12 mouse cellular contexts compared by ENCODE assay signal in the genomic region with DNA sequence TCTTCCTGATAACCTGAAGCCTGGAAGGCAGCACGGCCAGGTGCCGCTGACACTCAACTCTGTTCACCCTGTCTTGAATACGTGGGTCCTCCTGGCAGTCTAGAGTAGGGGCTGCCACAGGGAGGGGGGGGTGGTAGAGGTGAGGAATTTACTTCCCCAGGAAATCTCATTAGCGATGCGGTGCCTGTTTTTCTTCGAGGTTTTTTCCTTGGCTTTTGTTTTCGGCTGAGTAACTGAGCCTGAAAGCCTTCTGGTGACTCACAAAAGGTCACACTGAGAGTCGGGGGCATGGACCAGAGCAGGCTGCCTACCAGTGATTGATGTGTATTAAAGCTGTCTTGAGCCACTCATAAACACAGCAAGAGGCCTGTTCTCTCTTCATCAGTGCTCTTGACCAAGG.
DNase-seq lines count a peak whose midpoint lies in the region; ATAC-seq lines count a peak whose summit lies in the region.
"Had no signal": no experiment of that assay in that cellular context is flagged by ENCODE, and none has a peak within 500 bp of the region (broad histone marks: within the 10 kb centered on the region; RNA-seq: fewer than 3 reads in every experiment).

No protein-coding gene starts in this region.

- no peaks in the 10 kb centered on the region for H3K27me3 ChIP-seq in kidney, embryonic 14.5 days (ENCODE audit: control insufficient read depth, insufficient read depth, low read length)
- no peaks in the 10 kb centered on the region for H3K27me3 ChIP-seq in hindbrain, embryonic 14.5 days (ENCODE audit: control insufficient read depth, insufficient read depth, low read length)
- H3K27me3 ChIP-seq in neural tube, embryonic 11.5 days (ENCODE audit: control insufficient read depth, insufficient read depth, low read length), result no peaks in the 10 kb centered on the region
- H3K27me3 ChIP-seq: heart, embryonic 15.5 days; liver, embryonic 13.5 days had no signal

- ATAC-seq in kidney, embryonic 14.5 days (ENCODE audit: low FRiP score, low TSS enrichment), result 0 out of 2 replicates have a peak, but pooled peaks have one; percentile 68
- no peak for ATAC-seq in hindbrain, embryonic 14.5 days (ENCODE audit: low FRiP score)
- ATAC-seq in neural tube, embryonic 11.5 days (ENCODE audit: insufficient read depth, low FRiP score, low TSS enrichment), result peak; percentile 91

- WGBS in kidney, embryonic 14.5 days, result 7% methylated on average over 8 of the region's 8 CpGs
- WGBS in hindbrain, embryonic 14.5 days, result 9% methylated on average over 8 of the region's 8 CpGs
- WGBS in neural tube, embryonic 11.5 days, result 3% methylated on average over 8 of the region's 8 CpGs

- peaks cover 12% of the 10 kb centered on the region for H3K4me1 ChIP-seq in kidney, embryonic 14.5 days (ENCODE audit: control insufficient read depth, insufficient read depth, low read length)
- peaks cover 26% of the 10 kb centered on the region for H3K4me1 ChIP-seq in hindbrain, embryonic 14.5 days (replicated peaks; ENCODE audit: control insufficient read depth, insufficient read depth, low read length)
- H3K4me1 ChIP-seq in neural tube, embryonic 11.5 days (ENCODE audit: control insufficient read depth, insufficient read depth, low read length), result peaks cover 27% of the 10 kb centered on the region
- H3K4me1 ChIP-seq: heart, embryonic 15.5 days; liver, embryonic 13.5 days had no signal

- H3K4me2 ChIP-seq in kidney, embryonic 14.5 days (replicated peaks; ENCODE audit: low read depth, low read length), result no peak overlapping the region
- H3K4me2 ChIP-seq in hindbrain, embryonic 14.5 days (replicated peaks), result no peak overlapping the region
- H3K4me2 ChIP-seq in neural tube, embryonic 11.5 days (ENCODE audit: low read depth), result no peak overlapping the region
- H3K4me2 ChIP-seq: heart, embryonic 15.5 days; liver, embryonic 13.5 days had no signal

- no peak overlapping the region for H3K4me3 ChIP-seq in kidney, embryonic 14.5 days (ENCODE audit: low read length)
- H3K4me3 ChIP-seq in hindbrain, embryonic 14.5 days (replicated peaks; ENCODE audit: low read length), result no peak overlapping the region
- H3K4me3 ChIP-seq in neural tube, embryonic 11.5 days (ENCODE audit: low read depth, low read length), result no peak overlapping the region
- H3K4me3 ChIP-seq: heart, embryonic 15.5 days; liver, embryonic 13.5 days had no signal

- no peak for DNase-seq in kidney, postnatal 25 days
- DNase-seq in embryo, embryonic 10 days (ENCODE audit: low spot score), result peak; percentile 87
- DNase-seq in hindbrain, embryonic 14.5 days (ENCODE audit: low spot score), result no peak
- DNase-seq in neural tube, embryonic 11.5 days (ENCODE audit: low spot score), result peak; percentile 76
- no peak for DNase-seq in gastrocnemius, adult 8-10 months (ENCODE audit: low spot score in 2 of 2)
- no peak for DNase-seq in layer of hippocampus, adult 8-10 months (ENCODE audit: low spot score in 2 of 2)
- DNase-seq in urinary bladder, postnatal 4 days (ENCODE audit: low spot score in 2 of 2), result no peak
- DNase-seq: cerebellum, adult 8-10 months; layer of hippocampus, adult 9-11 months; liver, embryonic 13.5 days had no signal

- H3K9ac ChIP-seq in kidney, embryonic 14.5 days (ENCODE audit: low read depth, low read length), result no peak overlapping the region
- H3K9ac ChIP-seq in hindbrain, embryonic 14.5 days, result no peak overlapping the region
- H3K9ac ChIP-seq in neural tube, embryonic 11.5 days (ENCODE audit: low read length), result no peak overlapping the region
- H3K9ac ChIP-seq: heart, embryonic 15.5 days; liver, embryonic 13.5 days had no signal

- no peak overlapping the region for H3K27ac ChIP-seq in kidney, embryonic 14.5 days (ENCODE audit: low read depth, low read length)
- peak overlapping the region; percentile 71; the same call in 1 of the 2 replicates for H3K27ac ChIP-seq in hindbrain, embryonic 14.5 days
- peak overlapping the region; percentile 71 for H3K27ac ChIP-seq in neural tube, embryonic 11.5 days (ENCODE audit: low read depth, low read length)
- H3K27ac ChIP-seq: heart, embryonic 15.5 days; liver, embryonic 13.5 days had no signal

- H3K36me3 ChIP-seq in kidney, embryonic 14.5 days (ENCODE audit: control insufficient read depth, insufficient read depth, low read length), result no peaks in the 10 kb centered on the region
- no peaks in the 10 kb centered on the region for H3K36me3 ChIP-seq in hindbrain, embryonic 14.5 days (replicated peaks; ENCODE audit: control insufficient read depth, insufficient read depth)
- H3K36me3 ChIP-seq in neural tube, embryonic 11.5 days (ENCODE audit: control insufficient read depth, insufficient read depth, low read length), result no peaks in the 10 kb centered on the region
- H3K36me3 ChIP-seq: heart, embryonic 15.5 days; liver, embryonic 13.5 days had no signal

- H3K9me3 ChIP-seq in kidney, embryonic 14.5 days (ENCODE audit: control insufficient read depth, low read length), result 0 out of 2 replicates have a peak, but pooled peaks cover 3% of the 10 kb centered on the region
- 0 out of 2 replicates have a peak, but pooled peaks cover 2% of the 10 kb centered on the region for H3K9me3 ChIP-seq in hindbrain, embryonic 14.5 days (ENCODE audit: control insufficient read depth, low read length)
- no peaks in the 10 kb centered on the region for H3K9me3 ChIP-seq in neural tube, embryonic 11.5 days (ENCODE audit: control insufficient read depth, low read length)
- H3K9me3 ChIP-seq: heart, embryonic 15.5 days had no signal

Comparison
In these comparisons a context has a peak if more than half of its experiments do, and no peak if none do; other contexts are left out.
1. DNase-seq: peak in embryo, embryonic 10 days (single experiment) and neural tube, embryonic 11.5 days (single experiment); none in kidney, postnatal 25 days (0 of 2), hindbrain, embryonic 14.5 days (single experiment), gastrocnemius, adult 8-10 months (0 of 2), layer of hippocampus, adult 8-10 months (0 of 2) and urinary bladder, postnatal 4 days (0 of 2).